Mouse (Mus musculus) heart, postnatal 4 days (tissue): ENCODE measurements at regions not wholly inside any gene's neighbourhood (a gene's known extent, or its start where the extent isn't known, plus 50 kb on each side); places are given as distances from the start of the nearest gene placed in this dataset.
A peak's percentile ranks its signal among the peaks of the same experiment; 100 is the strongest.

Source experiments
- DNase-seq: peaks from one replicate; pipeline ENCODE4 v3.0.0; 2021

DNA sequence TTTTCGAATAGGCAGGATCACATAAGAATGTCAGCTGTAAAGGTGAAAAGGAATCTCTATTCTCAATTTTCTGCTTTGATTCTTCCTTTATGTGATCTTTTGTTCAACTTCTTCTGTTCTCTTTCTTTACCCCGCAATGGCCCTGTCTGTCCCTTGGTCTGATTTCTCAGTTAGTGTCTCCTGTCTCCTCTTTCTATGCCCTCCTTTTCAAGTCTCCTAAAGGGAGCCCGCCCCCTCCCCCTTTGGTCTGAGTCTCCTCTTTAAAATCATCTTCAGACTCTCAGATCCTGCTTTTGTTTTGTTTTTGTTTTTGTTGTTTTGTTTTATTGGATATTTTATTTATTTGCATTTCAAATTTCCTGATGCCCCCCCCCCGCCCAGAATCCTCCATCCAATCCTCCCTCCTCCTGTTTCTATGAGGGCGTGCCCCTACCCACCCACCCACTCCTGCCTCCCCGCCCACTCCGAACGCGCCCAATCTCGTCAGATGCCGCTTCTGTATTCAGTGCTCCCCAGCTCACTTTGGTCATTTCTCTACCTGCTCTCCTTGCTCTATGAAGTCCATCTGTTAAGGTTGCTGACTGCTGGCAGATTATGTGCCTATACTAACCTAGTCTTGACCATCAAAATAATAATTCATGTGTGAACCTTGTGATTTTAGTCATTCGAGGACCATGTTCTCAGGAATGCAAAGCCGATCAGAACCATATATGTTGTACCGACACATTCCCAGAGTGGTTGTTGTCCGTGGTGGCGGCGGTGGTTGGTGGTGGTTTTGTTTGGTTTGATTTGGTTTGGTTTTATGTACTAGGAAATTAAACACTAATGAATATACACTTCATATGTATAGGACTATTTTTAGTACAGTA is 487.9 kb upstream of the Adam24 start:
- DNase-seq: no peak

DNA sequence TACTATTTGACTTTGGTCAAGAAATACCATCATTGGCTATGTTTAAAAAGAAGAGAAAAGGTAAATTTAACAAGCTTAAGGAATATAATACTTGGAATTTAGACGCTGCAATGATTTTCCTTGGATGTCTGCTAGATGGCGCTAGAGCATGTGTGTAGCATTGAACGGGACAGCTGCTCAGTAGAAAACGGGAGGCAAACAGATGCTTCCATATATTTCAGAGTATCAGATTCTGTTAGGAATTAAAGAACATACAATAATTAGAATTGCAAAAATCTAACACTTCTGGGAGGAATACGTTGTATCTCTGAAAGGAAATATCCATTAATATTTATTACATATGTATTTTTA is 487.3 kb upstream of the Adam24 start:
- DNase-seq: peak; percentile 51

DNA sequence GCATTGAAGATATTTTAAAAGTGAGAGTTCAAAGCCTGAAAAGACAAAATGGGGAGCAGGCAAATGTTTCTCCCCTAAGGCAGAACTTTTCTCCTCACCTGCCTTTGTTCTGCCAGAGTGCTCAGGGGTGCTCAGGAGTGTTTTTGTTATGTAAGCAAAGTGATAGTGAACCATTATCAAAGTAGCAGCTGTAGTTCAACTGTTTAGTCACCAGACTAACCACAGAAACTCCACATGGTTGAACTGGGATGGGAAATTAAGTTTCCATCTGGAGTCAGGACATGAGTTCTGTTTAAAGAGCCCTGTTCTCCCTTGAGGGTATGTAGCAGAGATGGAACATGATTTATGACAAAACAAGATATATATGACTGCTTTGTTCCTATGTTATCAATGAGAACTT is 482.6 kb upstream of the Adam24 start:
- no peak for DNase-seq

DNA sequence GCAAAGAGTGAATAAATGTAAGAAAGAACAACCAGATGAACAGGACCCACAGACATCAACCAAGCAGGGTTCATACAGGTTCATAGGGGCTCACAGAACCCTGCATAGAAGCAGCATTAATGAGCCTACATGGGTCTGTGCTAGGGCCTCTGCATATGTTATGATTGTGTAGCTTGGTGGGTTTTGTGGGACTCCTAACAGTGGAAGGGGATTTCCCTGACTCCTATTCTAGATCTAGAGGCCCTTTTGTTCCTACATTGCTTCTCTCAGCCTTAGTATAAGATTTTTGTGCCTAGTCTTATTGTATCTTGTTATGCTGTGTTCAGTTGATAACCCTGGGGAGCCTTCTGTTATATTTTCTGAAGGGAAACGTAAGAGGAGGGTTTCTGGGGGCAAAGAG is 481.7 kb upstream of the Adam24 start:
- DNase-seq: no peak

DNA sequence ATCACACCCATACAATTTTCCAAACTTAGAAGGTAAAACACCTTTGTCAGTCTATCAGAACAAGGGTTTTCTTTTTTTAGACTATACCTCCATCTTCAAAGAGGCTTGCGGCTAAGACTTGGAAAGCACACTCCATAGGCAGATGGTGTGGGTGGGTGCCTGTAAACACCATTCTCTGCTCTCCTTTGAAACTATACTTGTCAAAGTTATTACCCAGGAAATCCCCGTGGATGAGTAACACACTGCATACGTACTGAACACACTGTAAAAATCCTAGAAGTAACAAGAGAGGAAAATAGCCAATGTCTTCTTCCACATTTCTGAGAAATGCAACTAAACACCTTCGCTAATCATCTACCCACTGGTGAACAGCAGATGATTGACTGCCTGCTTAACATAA is 464.0 kb upstream of the Adam24 start:
- no peak for DNase-seq

DNA sequence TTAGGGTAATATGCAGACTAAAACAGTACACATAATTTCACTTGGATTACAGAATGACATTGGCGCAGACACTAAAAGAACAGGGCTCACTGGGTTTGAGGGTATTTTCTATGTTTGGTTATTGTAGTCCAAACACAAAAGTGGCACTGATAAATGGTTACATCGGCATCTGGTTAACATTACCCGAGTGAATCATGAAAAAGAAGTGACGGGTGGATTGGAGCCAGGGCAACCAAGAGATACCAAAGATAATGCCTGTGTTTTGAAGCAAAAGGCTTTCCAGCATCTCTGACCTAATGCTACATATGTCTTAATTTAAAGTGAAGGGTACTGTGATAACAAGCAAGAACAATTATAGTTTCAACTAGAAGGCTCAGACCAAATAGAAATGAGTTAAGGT is 451.4 kb upstream of the Adam24 start:
- no peak for DNase-seq

DNA sequence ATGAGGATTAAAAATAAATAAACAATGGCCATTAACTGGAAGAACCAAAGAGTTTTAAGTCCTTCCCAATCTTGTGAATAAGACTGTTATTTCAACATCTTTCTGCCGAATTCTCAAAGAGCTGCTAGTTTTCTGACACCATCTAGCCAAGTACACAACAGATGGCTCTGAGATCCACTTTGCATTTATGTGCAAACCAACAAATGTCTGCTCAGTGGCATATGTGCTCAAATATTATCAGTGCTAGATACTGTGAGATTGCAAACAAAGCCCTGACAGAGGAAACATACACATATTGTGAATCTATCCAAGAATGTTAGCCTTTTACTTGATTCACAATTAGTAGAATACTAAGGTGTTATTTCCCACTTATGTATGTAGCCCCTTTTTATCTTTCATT is 447.6 kb upstream of the Adam24 start:
- DNase-seq: no peak
